Mouse (Mus musculus): ENCODE measurements at regions not wholly inside any gene's neighbourhood (a gene's known extent, or its start where the extent isn't known, plus 50 kb on each side); places are given as distances from the start of the nearest gene placed in this dataset.

- no peak for ATAC-seq
- H3K9ac ChIP-seq: no peak overlapping the region
- no peak for DNase-seq
- no peak overlapping the region for H3K4me3 ChIP-seq (ENCODE audit: low read depth, low read length)
- WGBS: 74% methylated on average over 5 of the region's 5 CpGs
- H3K4me1 ChIP-seq (ENCODE audit: insufficient read depth): no peaks in the 10 kb centered on the region
- no peak for TF ChIP-seq CTCF (IDR thresholded peaks at IDR 0.05; ENCODE audit: low read depth)
- H3K27me3 ChIP-seq (ENCODE audit: insufficient read depth, low read length): no peaks in the 10 kb centered on the region
- H3K9me3 ChIP-seq (ENCODE audit: low read length): no peaks in the 10 kb centered on the region
- no peaks in the 10 kb centered on the region for H3K36me3 ChIP-seq (ENCODE audit: insufficient read depth)
- H3K27ac ChIP-seq (ENCODE audit: low read depth, low read length): no peak overlapping the region
- no peak overlapping the region for H3K4me2 ChIP-seq (ENCODE audit: low read depth)
Observed at GRCm38 (mm10) chr4:33852294-33852693, 72.1 kb upstream of the Cnr1 start.

- Histone ChIP-seq H3K4me2 (ENCODE audit: low read depth) (no peak overlapping the region), H3K27ac (ENCODE audit: low read depth, low read length) (no peak overlapping the region), H3K9ac (no peak overlapping the region), H3K4me3 (ENCODE audit: low read depth, low read length) (no peak overlapping the region), H3K36me3 (ENCODE audit: insufficient read depth) (no peaks in the 10 kb centered on the region), H3K9me3 (ENCODE audit: low read length) (no peaks in the 10 kb centered on the region), H3K27me3 (ENCODE audit: insufficient read depth, low read length) (no peaks in the 10 kb centered on the region), H3K4me1 (ENCODE audit: insufficient read depth) (no peaks in the 10 kb centered on the region)
- no peak for TF ChIP-seq CTCF (IDR thresholded peaks at IDR 0.05; ENCODE audit: low read depth)
- no peak for DNase-seq
- ATAC-seq: no peak
Observed at GRCm38 (mm10) chr4:33855112-33855511, 69.3 kb upstream of the Cnr1 start.

- 97% methylated on average over 2 of the region's 2 CpGs for WGBS
- ATAC-seq: no peak
Observed at GRCm38 (mm10) chr4:33867126-33867525, 57.3 kb upstream of the Cnr1 start.

GRCm38 (mm10) chr4:33869317-33869716 is 55.1 kb upstream of the Cnr1 start:
- Histone ChIP-seq H3K27ac (ENCODE audit: low read depth, low read length) (no peak overlapping the region), H3K27me3 (ENCODE audit: insufficient read depth, low read length) (no peaks in the 10 kb centered on the region), H3K4me1 (ENCODE audit: insufficient read depth) (no peaks in the 10 kb centered on the region), H3K4me3 (ENCODE audit: low read depth, low read length) (no peak overlapping the region), H3K9ac (no peak overlapping the region), H3K4me2 (ENCODE audit: low read depth) (no peak overlapping the region), H3K36me3 (ENCODE audit: insufficient read depth) (no peaks in the 10 kb centered on the region), H3K9me3 (ENCODE audit: low read length) (no peaks in the 10 kb centered on the region)
- 45% methylated on average over 5 of the region's 5 CpGs for WGBS
- DNase-seq: no peak
- TF ChIP-seq CTCF (IDR thresholded peaks at IDR 0.05; ENCODE audit: low read depth): no peak
- ATAC-seq: no peak

More at GRCm38 (mm10) chr4:33867126-33867525, 57.3 kb upstream of the Cnr1 start:
- no peak for TF ChIP-seq CTCF (IDR thresholded peaks at IDR 0.05; ENCODE audit: low read depth)
- no peak overlapping the region for H3K4me3 ChIP-seq (ENCODE audit: low read depth, low read length)
- no peaks in the 10 kb centered on the region for H3K27me3 ChIP-seq (ENCODE audit: insufficient read depth, low read length)
- no peaks in the 10 kb centered on the region for H3K36me3 ChIP-seq (ENCODE audit: insufficient read depth)
- no peak overlapping the region for H3K4me2 ChIP-seq (ENCODE audit: low read depth)
- no peak for DNase-seq
- H3K4me1 ChIP-seq (ENCODE audit: insufficient read depth): no peaks in the 10 kb centered on the region
- H3K9ac ChIP-seq: no peak overlapping the region
- H3K27ac ChIP-seq (ENCODE audit: low read depth, low read length): no peak overlapping the region
- no peaks in the 10 kb centered on the region for H3K9me3 ChIP-seq (ENCODE audit: low read length)

Small RNA genes in the stretch of these regions (microRNA-seq; reads per million reads assigned to microRNA genes)
- gene Gm23304: 0 reads per million in 2 experiments

Data from forebrain, postnatal 0 days (tissue).